In genomic region chr2:181044001-181044400, GRCm38 (mm10) we compare ENCODE assay signal across 10 mouse cellular contexts. TPM values are rescaled to one million over a fixed set of nuclear protein-coding genes. Genes with fewer than 3 reads are reported as not detected.
DNase-seq lines count a peak whose midpoint lies in the region; ATAC-seq and TF ChIP-seq lines count a peak whose summit lies in the region.
"Had no signal": no experiment of that assay in that cellular context is flagged by ENCODE, and none has a peak within 500 bp of the region (broad histone marks: within the 10 kb centered on the region; RNA-seq: fewer than 3 reads in every experiment).

No protein-coding gene starts in this region.

- 24% methylated on average over 3 of the region's 3 CpGs for WGBS in intestine, embryonic 16.5 days
- WGBS in intestine, postnatal 0 days: 18% methylated on average over 3 of the region's 3 CpGs
- WGBS in heart, embryonic 11.5 days (ENCODE audit: insufficient replicate concordance): 25% methylated on average over 3 of the region's 3 CpGs

- H3K27ac ChIP-seq in intestine, embryonic 16.5 days (ENCODE audit: low read length): no peak overlapping the region
- no peak overlapping the region for H3K27ac ChIP-seq in intestine, postnatal 0 days (ENCODE audit: low read depth, low read length)
- no peak overlapping the region for H3K27ac ChIP-seq in heart, embryonic 11.5 days (ENCODE audit: low read depth, low read length)
- H3K27ac ChIP-seq: limb, embryonic 12.5 days had no signal

- peak; percentile 52 for DNase-seq in Muller cell, postnatal 12 days (ENCODE audit: inconsistent ontology term)
- DNase-seq in embryo, embryonic 10 days (ENCODE audit: low spot score): peak; percentile 54
- peak; percentile 65 for DNase-seq in mesoderm, embryonic 11.5 days (ENCODE audit: low read depth, low spot score)
- DNase-seq in urinary bladder, postnatal 14 days (ENCODE audit: low spot score): no peak
- DNase-seq: cerebellum, adult 11 months; thymus, adult 2 months had no signal

- H3K36me3 ChIP-seq in intestine, embryonic 16.5 days (ENCODE audit: control insufficient read depth, insufficient read depth, low read length): no peaks in the 10 kb centered on the region
- H3K36me3 ChIP-seq in intestine, postnatal 0 days (ENCODE audit: control insufficient read depth, insufficient read depth): no peaks in the 10 kb centered on the region
- H3K36me3 ChIP-seq in heart, embryonic 11.5 days (ENCODE audit: control insufficient read depth, insufficient read depth, low read length): no peaks in the 10 kb centered on the region
- H3K36me3 ChIP-seq: limb, embryonic 12.5 days had no signal

- H3K4me3 ChIP-seq in intestine, embryonic 16.5 days (ENCODE audit: low read length): no peak overlapping the region
- no peak overlapping the region for H3K4me3 ChIP-seq in intestine, postnatal 0 days (ENCODE audit: low read depth, low read length)
- no peak overlapping the region for H3K4me3 ChIP-seq in heart, embryonic 11.5 days (ENCODE audit: low read depth, low read length)
- H3K4me3 ChIP-seq: limb, embryonic 12.5 days had no signal

- ATAC-seq in intestine, embryonic 16.5 days: 0 out of 2 replicates have a peak, but pooled peaks have one; percentile 30
- ATAC-seq in intestine, postnatal 0 days: no peak
- no peak for ATAC-seq in heart, embryonic 11.5 days (replicated peaks; ENCODE audit: insufficient number of reproducible peaks, low FRiP score, low TSS enrichment)

- no peak for TF ChIP-seq CTCF in intestine, postnatal 0 days (IDR thresholded peaks at IDR 0.05; ENCODE audit: low read depth)

- no peak overlapping the region for H3K9ac ChIP-seq in intestine, embryonic 16.5 days (ENCODE audit: low read depth, low read length)
- no peak overlapping the region for H3K9ac ChIP-seq in intestine, postnatal 0 days (ENCODE audit: low read depth, low read length)
- no peak overlapping the region for H3K9ac ChIP-seq in heart, embryonic 11.5 days (ENCODE audit: low read depth, low read length)
- H3K9ac ChIP-seq: limb, embryonic 12.5 days had no signal

- no peak overlapping the region for H3K4me2 ChIP-seq in intestine, embryonic 16.5 days (ENCODE audit: low read depth, low read length)
- H3K4me2 ChIP-seq in intestine, postnatal 0 days (replicated peaks; ENCODE audit: low read depth): no peak overlapping the region
- H3K4me2 ChIP-seq in heart, embryonic 11.5 days: no peak overlapping the region
- H3K4me2 ChIP-seq: limb, embryonic 12.5 days had no signal

- no peaks in the 10 kb centered on the region for H3K9me3 ChIP-seq in intestine, embryonic 16.5 days (ENCODE audit: control insufficient read depth, low read length)
- no peaks in the 10 kb centered on the region for H3K9me3 ChIP-seq in intestine, postnatal 0 days (ENCODE audit: control insufficient read depth)
- H3K9me3 ChIP-seq in heart, embryonic 11.5 days (replicated peaks; ENCODE audit: control insufficient read depth, low read length): no peaks in the 10 kb centered on the region
- H3K9me3 ChIP-seq: limb, embryonic 12.5 days had no signal

- H3K27me3 ChIP-seq in intestine, embryonic 16.5 days (replicated peaks; ENCODE audit: control insufficient read depth, insufficient read depth, low read length): peaks cover 25% of the 10 kb centered on the region
- H3K27me3 ChIP-seq in intestine, postnatal 0 days (replicated peaks; ENCODE audit: control insufficient read depth, insufficient read depth, low read length): peaks cover 21% of the 10 kb centered on the region
- H3K27me3 ChIP-seq in heart, embryonic 11.5 days (ENCODE audit: control insufficient read depth, insufficient read depth, low read length): peaks cover 63% of the 10 kb centered on the region

- peaks cover 9% of the 10 kb centered on the region for H3K4me1 ChIP-seq in intestine, embryonic 16.5 days (ENCODE audit: control insufficient read depth, insufficient read depth, low read length)
- no peaks in the 10 kb centered on the region for H3K4me1 ChIP-seq in intestine, postnatal 0 days (replicated peaks; ENCODE audit: control insufficient read depth, insufficient read depth, low read length)
- H3K4me1 ChIP-seq in heart, embryonic 11.5 days (ENCODE audit: control insufficient read depth, insufficient read depth, low read length): 0 out of 2 replicates have a peak, but pooled peaks cover 4% of the 10 kb centered on the region

RNA-seq across cellular contexts. Expression of gene Chrna4, which starts 0.7 kb away (rescaled TPM):
- 0.51 and 0.70 TPM in 2 replicates for polyA plus RNA-seq in intestine, embryonic 16.5 days (2015; fragmentation: Nextera tagmentation; extraction: Ambion mirVana)
- 0.30 and 0.33 TPM in 2 replicates for polyA plus RNA-seq in intestine, postnatal 0 days (2015; fragmentation: Nextera tagmentation; extraction: Ambion mirVana)
- polyA plus RNA-seq in heart, embryonic 11.5 days (2014; fragmentation: Nextera tagmentation; extraction: Ambion mirVana): 0.28 and 0.70 TPM in 2 replicates

RNA-seq across cellular contexts. Expression of gene Col20a1, which starts 57.7 kb away (rescaled TPM):
- polyA plus RNA-seq in intestine, embryonic 16.5 days (2015; fragmentation: Nextera tagmentation; extraction: Ambion mirVana): 0.27 and 0.61 TPM in 2 replicates
- polyA plus RNA-seq in intestine, postnatal 0 days (2015; fragmentation: Nextera tagmentation; extraction: Ambion mirVana): 0.43 and 0.80 TPM in 2 replicates
- 0.17 and 0.30 TPM in 2 replicates for polyA plus RNA-seq in heart, embryonic 11.5 days (2014; fragmentation: Nextera tagmentation; extraction: Ambion mirVana)
